Mouse (Mus musculus): ENCODE results near the gene 2700049A03Rik. TPM values are rescaled to one million over a fixed set of nuclear protein-coding genes. Genes with fewer than 3 reads are reported as not detected.

The 2700049A03Rik gene
- polyA plus RNA-seq, 1 experiment from 2014 or later = 13.9 TPM

- ATAC-seq (ENCODE audit: low FRiP score) = no peak
- 91% methylated on average over 6 of the region's 6 CpGs for WGBS
- DNase-seq (ENCODE audit: low spot score) = no peak
- H3K4me1 ChIP-seq (replicated peaks; ENCODE audit: control insufficient read depth, insufficient read depth, low read length) = no peaks in the 10 kb centered on the region
- no peak overlapping the region for H3K27ac ChIP-seq
- peaks cover 82% of the 10 kb centered on the region for H3K36me3 ChIP-seq (replicated peaks; ENCODE audit: control insufficient read depth, insufficient read depth)
- H3K4me3 ChIP-seq (replicated peaks; ENCODE audit: low read length) = no peak overlapping the region
- H3K4me2 ChIP-seq (replicated peaks) = no peak overlapping the region
- H3K9me3 ChIP-seq (ENCODE audit: control insufficient read depth, low read length) = no peaks in the 10 kb centered on the region
- no peaks in the 10 kb centered on the region for H3K27me3 ChIP-seq (ENCODE audit: control insufficient read depth, insufficient read depth, low read length)
- no peak overlapping the region for H3K9ac ChIP-seq
Observed at GRCm38 (mm10) chr12:71157974-71158373, 21.3 kb downstream of the 2700049A03Rik start.

- H3K36me3 ChIP-seq (replicated peaks; ENCODE audit: control insufficient read depth, insufficient read depth) = peaks cover 78% of the 10 kb centered on the region
- H3K27ac ChIP-seq = no peak overlapping the region
- WGBS = 94% methylated on average over 9 of the region's 9 CpGs
- no peaks in the 10 kb centered on the region for H3K27me3 ChIP-seq (ENCODE audit: control insufficient read depth, insufficient read depth, low read length)
- no peak overlapping the region for H3K4me3 ChIP-seq (replicated peaks; ENCODE audit: low read length)
- no peak overlapping the region for H3K4me2 ChIP-seq (replicated peaks)
- H3K4me1 ChIP-seq (replicated peaks; ENCODE audit: control insufficient read depth, insufficient read depth, low read length) = no peaks in the 10 kb centered on the region
- no peak for DNase-seq (ENCODE audit: low spot score)
- no peaks in the 10 kb centered on the region for H3K9me3 ChIP-seq (ENCODE audit: control insufficient read depth, low read length)
- ATAC-seq (ENCODE audit: low FRiP score) = no peak
- no peak overlapping the region for H3K9ac ChIP-seq
Observed at GRCm38 (mm10) chr12:71164410-71164809, 27.8 kb downstream of the 2700049A03Rik start.

- Histone ChIP-seq H3K27me3 (ENCODE audit: control insufficient read depth, insufficient read depth, low read length) (no peaks in the 10 kb centered on the region), H3K36me3 (replicated peaks; ENCODE audit: control insufficient read depth, insufficient read depth) (peaks cover 62% of the 10 kb centered on the region), H3K9me3 (ENCODE audit: control insufficient read depth, low read length) (no peaks in the 10 kb centered on the region), H3K27ac (no peak overlapping the region), H3K4me3 (replicated peaks; ENCODE audit: low read length) (no peak overlapping the region), H3K4me2 (replicated peaks) (no peak overlapping the region), H3K9ac (no peak overlapping the region), H3K4me1 (replicated peaks; ENCODE audit: control insufficient read depth, insufficient read depth, low read length) (no peaks in the 10 kb centered on the region)
- DNase-seq (ENCODE audit: low spot score) (no peak), ATAC-seq (ENCODE audit: low FRiP score) (no peak)
- WGBS = 94% methylated on average over 1 of the region's 1 CpGs
Observed at GRCm38 (mm10) chr12:71169911-71170310, 33.3 kb downstream of the 2700049A03Rik start.

GRCm38 (mm10) chr12:71183736-71184135 lies 47.1 kb downstream of the 2700049A03Rik start:
- H3K9ac ChIP-seq = no peak overlapping the region
- H3K4me1 ChIP-seq (replicated peaks; ENCODE audit: control insufficient read depth, insufficient read depth, low read length) = no peaks in the 10 kb centered on the region
- no peaks in the 10 kb centered on the region for H3K9me3 ChIP-seq (ENCODE audit: control insufficient read depth, low read length)
- no peaks in the 10 kb centered on the region for H3K27me3 ChIP-seq (ENCODE audit: control insufficient read depth, insufficient read depth, low read length)
- DNase-seq (ENCODE audit: low spot score) (no peak), ATAC-seq (ENCODE audit: low FRiP score) (no peak)
- peaks cover 66% of the 10 kb centered on the region for H3K36me3 ChIP-seq (replicated peaks; ENCODE audit: control insufficient read depth, insufficient read depth)
- WGBS = 98% methylated on average over 3 of the region's 3 CpGs
- H3K4me2 ChIP-seq (replicated peaks) = no peak overlapping the region
- H3K4me3 ChIP-seq (replicated peaks; ENCODE audit: low read length) = no peak overlapping the region
- no peak overlapping the region for H3K27ac ChIP-seq

- no peak for ATAC-seq (ENCODE audit: low FRiP score)
Observed at GRCm38 (mm10) chr12:71184396-71184795, 47.7 kb downstream of the 2700049A03Rik start.

GRCm38 (mm10) chr12:71192705-71193104 lies 56.1 kb downstream of the 2700049A03Rik start:
- Histone ChIP-seq H3K4me3 (replicated peaks; ENCODE audit: low read length) (no peak overlapping the region), H3K27ac (no peak overlapping the region), H3K4me2 (replicated peaks) (no peak overlapping the region), H3K9me3 (ENCODE audit: control insufficient read depth, low read length) (no peaks in the 10 kb centered on the region), H3K9ac (no peak overlapping the region), H3K36me3 (replicated peaks; ENCODE audit: control insufficient read depth, insufficient read depth) (peaks cover 79% of the 10 kb centered on the region), H3K27me3 (ENCODE audit: control insufficient read depth, insufficient read depth, low read length) (no peaks in the 10 kb centered on the region), H3K4me1 (replicated peaks; ENCODE audit: control insufficient read depth, insufficient read depth, low read length) (no peaks in the 10 kb centered on the region)
- ATAC-seq (ENCODE audit: low FRiP score) (no peak), DNase-seq (ENCODE audit: low spot score) (no peak)
- WGBS = 86% methylated on average over 8 of the region's 8 CpGs

More at GRCm38 (mm10) chr12:71184396-71184795, 47.7 kb downstream of the 2700049A03Rik start:
- no peaks in the 10 kb centered on the region for H3K9me3 ChIP-seq (ENCODE audit: control insufficient read depth, low read length)
- no peak overlapping the region for H3K4me3 ChIP-seq (replicated peaks; ENCODE audit: low read length)
- H3K27ac ChIP-seq = no peak overlapping the region
- H3K27me3 ChIP-seq (ENCODE audit: control insufficient read depth, insufficient read depth, low read length) = no peaks in the 10 kb centered on the region
- no peak overlapping the region for H3K4me2 ChIP-seq (replicated peaks)
- no peak for DNase-seq (ENCODE audit: low spot score)
- 99% methylated on average over 4 of the region's 4 CpGs for WGBS
- H3K9ac ChIP-seq = no peak overlapping the region
- H3K4me1 ChIP-seq (replicated peaks; ENCODE audit: control insufficient read depth, insufficient read depth, low read length) = no peaks in the 10 kb centered on the region
- peaks cover 66% of the 10 kb centered on the region for H3K36me3 ChIP-seq (replicated peaks; ENCODE audit: control insufficient read depth, insufficient read depth)

- ATAC-seq (ENCODE audit: low FRiP score) (no peak), DNase-seq (ENCODE audit: low spot score) (peak; percentile 70)
- H3K27me3 ChIP-seq (ENCODE audit: control insufficient read depth, insufficient read depth, low read length) = no peaks in the 10 kb centered on the region
- no peak overlapping the region for H3K9ac ChIP-seq
- H3K9me3 ChIP-seq (ENCODE audit: control insufficient read depth, low read length) = no peaks in the 10 kb centered on the region
- no peaks in the 10 kb centered on the region for H3K4me1 ChIP-seq (replicated peaks; ENCODE audit: control insufficient read depth, insufficient read depth, low read length)
- WGBS = 59% methylated on average over 3 of the region's 3 CpGs
- no peak overlapping the region for H3K27ac ChIP-seq
- H3K4me2 ChIP-seq (replicated peaks) = no peak overlapping the region
- peaks cover 42% of the 10 kb centered on the region for H3K36me3 ChIP-seq (replicated peaks; ENCODE audit: control insufficient read depth, insufficient read depth)
- no peak overlapping the region for H3K4me3 ChIP-seq (replicated peaks; ENCODE audit: low read length)
Observed at GRCm38 (mm10) chr12:71197671-71198070, 61.0 kb downstream of the 2700049A03Rik start.

DNA sequence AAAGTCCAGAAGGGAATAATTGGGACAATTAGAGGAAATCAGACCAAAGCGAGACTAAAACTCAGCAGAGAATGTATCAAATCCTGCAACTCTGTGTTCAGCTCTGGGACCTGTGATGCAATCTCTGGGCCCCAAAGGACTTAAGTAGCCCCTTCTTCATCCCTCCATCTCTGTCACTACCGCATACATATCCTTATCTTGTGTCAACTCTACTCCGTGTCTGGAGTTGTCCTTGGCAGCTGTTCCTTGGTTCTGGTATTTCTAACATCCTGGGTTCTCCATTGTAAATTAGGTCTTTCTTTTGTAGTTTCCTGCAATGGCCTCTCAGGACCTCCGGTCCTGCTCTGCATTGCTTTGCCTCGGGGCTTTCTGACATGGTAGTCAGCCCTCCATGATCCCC lies 65.1 kb downstream of the 2700049A03Rik start:
- peaks cover 7% of the 10 kb centered on the region for H3K36me3 ChIP-seq (replicated peaks; ENCODE audit: control insufficient read depth, insufficient read depth)
- ATAC-seq (ENCODE audit: low FRiP score) = no peak
- 79% methylated on average over 5 of the region's 5 CpGs for WGBS
- no peak overlapping the region for H3K4me3 ChIP-seq (replicated peaks; ENCODE audit: low read length)
- no peak overlapping the region for H3K27ac ChIP-seq
- no peaks in the 10 kb centered on the region for H3K4me1 ChIP-seq (replicated peaks; ENCODE audit: control insufficient read depth, insufficient read depth, low read length)
- no peaks in the 10 kb centered on the region for H3K27me3 ChIP-seq (ENCODE audit: control insufficient read depth, insufficient read depth, low read length)
- H3K9ac ChIP-seq = no peak overlapping the region
- H3K4me2 ChIP-seq (replicated peaks) = no peak overlapping the region
- no peaks in the 10 kb centered on the region for H3K9me3 ChIP-seq (ENCODE audit: control insufficient read depth, low read length)
- DNase-seq (ENCODE audit: low spot score) = no peak

- no peaks in the 10 kb centered on the region for H3K4me1 ChIP-seq (replicated peaks; ENCODE audit: control insufficient read depth, insufficient read depth, low read length)
- H3K27ac ChIP-seq = no peak overlapping the region
- H3K27me3 ChIP-seq (ENCODE audit: control insufficient read depth, insufficient read depth, low read length) = no peaks in the 10 kb centered on the region
- ATAC-seq (ENCODE audit: low FRiP score) (no peak), DNase-seq (ENCODE audit: low spot score) (no peak)
- H3K9ac ChIP-seq = no peak overlapping the region
- no peaks in the 10 kb centered on the region for H3K9me3 ChIP-seq (ENCODE audit: control insufficient read depth, low read length)
- H3K4me3 ChIP-seq (replicated peaks; ENCODE audit: low read length) = no peak overlapping the region
- no peaks in the 10 kb centered on the region for H3K36me3 ChIP-seq (replicated peaks; ENCODE audit: control insufficient read depth, insufficient read depth)
- H3K4me2 ChIP-seq (replicated peaks) = no peak overlapping the region
- WGBS = 72% methylated on average over 3 of the region's 3 CpGs
Observed at GRCm38 (mm10) chr12:71204303-71204702, 67.7 kb downstream of the 2700049A03Rik start.

GRCm38 (mm10) chr12:71217191-71217590 lies 80.5 kb downstream of the 2700049A03Rik start:
- WGBS = 73% methylated on average over 9 of the region's 9 CpGs
- DNase-seq (ENCODE audit: low spot score) (no peak), ATAC-seq (ENCODE audit: low FRiP score) (no peak)

More at GRCm38 (mm10) chr12:71217191-71217590, 80.5 kb downstream of the 2700049A03Rik start:
- Histone ChIP-seq H3K4me1 (replicated peaks; ENCODE audit: control insufficient read depth, insufficient read depth, low read length) (no peaks in the 10 kb centered on the region), H3K27me3 (ENCODE audit: control insufficient read depth, insufficient read depth, low read length) (no peaks in the 10 kb centered on the region), H3K4me2 (replicated peaks) (no peak overlapping the region), H3K27ac (no peak overlapping the region), H3K4me3 (replicated peaks; ENCODE audit: low read length) (no peak overlapping the region), H3K9me3 (ENCODE audit: control insufficient read depth, low read length) (no peaks in the 10 kb centered on the region), H3K9ac (no peak overlapping the region), H3K36me3 (replicated peaks; ENCODE audit: control insufficient read depth, insufficient read depth) (peaks cover 28% of the 10 kb centered on the region; the same call in 1 of the 2 replicates)
